Mouse (Mus musculus) cerebellum, postnatal 36 days (tissue): ENCODE results near the gene Dnaic1.

Experiments
- DNase-seq, 2 experiments: peaks; one replicate each; pipeline ENCODE4 v3.0.0; 2021 to 2022; ENCODE audit warnings: mixed read lengths in 2 of 2

Gene Dnaic1

GRCm38 (mm10) chr4:41569411-41569885 lies at the start of gene Dnaic1, which contains the start of gene Fam219a:
Gene Dnaic1 (plus strand): TSS chr4:41569775.
Gene Fam219a (minus strand): TSS chr4:41569538.
- DNase-seq, result peak; percentile 96 to 99

GRCm38 (mm10) chr4:41520641-41521040 lies 48.9 kb upstream of the Dnaic1 start:
- no peak for DNase-seq

GRCm38 (mm10) chr4:41522136-41522535 lies 47.4 kb upstream of the Dnaic1 start:
- DNase-seq, result no peak

GRCm38 (mm10) chr4:41522788-41523187 lies 46.8 kb upstream of the Dnaic1 start:
- DNase-seq, result peak; percentile 50 to 68

- no peak for DNase-seq
Measured at GRCm38 (mm10) chr4:41523839-41524238, 45.7 kb upstream of the Dnaic1 start.

GRCm38 (mm10) chr4:41524829-41525228 lies 44.7 kb upstream of the Dnaic1 start:
- DNase-seq, result no peak

- DNase-seq, result no peak
Measured at GRCm38 (mm10) chr4:41526553-41526952, 43.0 kb upstream of the Dnaic1 start.

- no peak for DNase-seq
Measured at GRCm38 (mm10) chr4:41527076-41527475, 42.5 kb upstream of the Dnaic1 start.

GRCm38 (mm10) chr4:41527996-41528395 lies 41.6 kb upstream of the Dnaic1 start:
- peak; percentile 68 to 69 for DNase-seq

- no peak for DNase-seq
Measured at GRCm38 (mm10) chr4:41532420-41532819, 37.2 kb upstream of the Dnaic1 start.

GRCm38 (mm10) chr4:41534866-41535265 lies 34.7 kb upstream of the Dnaic1 start:
- no peak for DNase-seq

- DNase-seq, result no peak
Measured at GRCm38 (mm10) chr4:41542136-41542535, 27.4 kb upstream of the Dnaic1 start.

GRCm38 (mm10) chr4:41545985-41546384 lies 23.6 kb upstream of the Dnaic1 start:
- DNase-seq, result peak; percentile 62 to 65

- peak; percentile 33 to 38 for DNase-seq
Measured at GRCm38 (mm10) chr4:41547086-41547485, 22.5 kb upstream of the Dnaic1 start.

- DNase-seq, result peak; percentile 61 to 65
Measured at GRCm38 (mm10) chr4:41552529-41552928, 17.0 kb upstream of the Dnaic1 start.

- DNase-seq, result no peak
Measured at GRCm38 (mm10) chr4:41553116-41553515, 16.5 kb upstream of the Dnaic1 start.

GRCm38 (mm10) chr4:41554994-41555663 lies 14.4 kb upstream of the Dnaic1 start:
- DNase-seq, result peak; percentile 31 to 39

GRCm38 (mm10) chr4:41556311-41556953 lies 13.1 kb upstream of the Dnaic1 start:
- DNase-seq, result no peak

GRCm38 (mm10) chr4:41557092-41557491 lies 12.5 kb upstream of the Dnaic1 start:
- no peak for DNase-seq

GRCm38 (mm10) chr4:41563297-41563696 lies 6.3 kb upstream of the Dnaic1 start:
- DNase-seq, result no peak

- no peak for DNase-seq
Measured at GRCm38 (mm10) chr4:41566123-41566522, 3.5 kb upstream of the Dnaic1 start.

- peak; percentile 67 to 74 for DNase-seq
Measured at GRCm38 (mm10) chr4:41568239-41568638, 1.3 kb upstream of the Dnaic1 start.

- peak; percentile 60 to 63 for DNase-seq
Measured at GRCm38 (mm10) chr4:41568682-41569410, 729 bp upstream of the Dnaic1 start.

GRCm38 (mm10) chr4:41571490-41571889 lies 1.9 kb downstream of the Dnaic1 start:
- no peak for DNase-seq
